Mouse (Mus musculus) forebrain, embryonic 11.5 days (tissue): ENCODE data around the gene Fam189a2. TPM values are rescaled to one million over a fixed set of nuclear protein-coding genes. Genes with fewer than 3 reads are reported as not detected.

Experiments used
- ATAC-seq: fragments of 200-750 bp; cut with Nextera tagmentation; replicated peaks from 2 replicates; pipeline ENCODE4 v1.8.0; 2017; ENCODE audit warnings: moderate TSS enrichment; ENCODE audit not compliant: low FRiP score
- DNase-seq: peaks from one replicate; pipeline ENCODE4 v3.0.0-alpha.2; 2017; ENCODE audit warnings: low spot score
- H3K27ac ChIP-seq: fragments of 300-500 bp; sonication (generic); 2 replicates; pipeline ENCODE4 v1.5.1; 2014; ENCODE audit warnings: low read depth, low read length
- H3K27me3 ChIP-seq: fragments of 300-500 bp; sonication (generic); 2 replicates; pipeline ENCODE4 v1.6.1; 2014; ENCODE audit warnings: mild to moderate bottlenecking, low read length, mixed read lengths; ENCODE audit not compliant: control insufficient read depth, insufficient read depth
- H3K36me3 ChIP-seq: fragments of 300-500 bp; sonication (generic); 2 replicates; pipeline ENCODE4 v1.6.1; 2014; ENCODE audit warnings: mild to moderate bottlenecking, low read length, moderate library complexity, mixed read lengths; ENCODE audit not compliant: control insufficient read depth, insufficient read depth
- H3K4me1 ChIP-seq: fragments of 300-500 bp; sonication (generic); replicated peaks from 2 replicates; pipeline ENCODE4 v1.6.1; 2014; ENCODE audit warnings: low read length, mixed read lengths; ENCODE audit not compliant: control insufficient read depth, insufficient read depth
- H3K4me2 ChIP-seq: fragments of 300-500 bp; sonication (generic); 2 replicates; pipeline ENCODE4 v1.6.1; 2014; ENCODE audit warnings: low read depth, mild to moderate bottlenecking, low read length, moderate library complexity, mixed read lengths; ENCODE audit not compliant: severe bottlenecking
- H3K4me3 ChIP-seq: fragments of 300-500 bp; sonication (generic); 2 replicates; pipeline ENCODE4 v1.5.1; 2014; ENCODE audit warnings: low read depth, low read length
- H3K9ac ChIP-seq: fragments of 300-500 bp; sonication (generic); 2 replicates; pipeline ENCODE4 v1.6.1; 2014; ENCODE audit warnings: low read length
- H3K9me3 ChIP-seq: fragments of 300-500 bp; sonication (generic); 2 replicates; pipeline ENCODE4 v1.6.1; 2016; ENCODE audit warnings: low read length, mixed read lengths; ENCODE audit not compliant: control insufficient read depth
- WGBS: fragments of 180-500 bp; shearing (Covaris S2); extraction: QIAGEN DNeasy Blood & Tissue Kit; methylation state at CpG from one replicate; pipeline ENCODE4 v1.1.7; 2014; 5-methylcytosine and 5-hydroxymethylcytosine counted together
- polyA plus RNA-seq: library from polyadenylated mRNA; unstranded; fragments of >200 nt; fragmentation: Nextera tagmentation; extraction: Ambion mirVana; gene quantifications from 2 replicates; pipeline ENCODE4 v1.2.1, GENCODE M21; 2014

Gene Fam189a2
- polyA plus RNA-seq, 1 experiment from 2014 or later = 0.44 TPM

DNA sequence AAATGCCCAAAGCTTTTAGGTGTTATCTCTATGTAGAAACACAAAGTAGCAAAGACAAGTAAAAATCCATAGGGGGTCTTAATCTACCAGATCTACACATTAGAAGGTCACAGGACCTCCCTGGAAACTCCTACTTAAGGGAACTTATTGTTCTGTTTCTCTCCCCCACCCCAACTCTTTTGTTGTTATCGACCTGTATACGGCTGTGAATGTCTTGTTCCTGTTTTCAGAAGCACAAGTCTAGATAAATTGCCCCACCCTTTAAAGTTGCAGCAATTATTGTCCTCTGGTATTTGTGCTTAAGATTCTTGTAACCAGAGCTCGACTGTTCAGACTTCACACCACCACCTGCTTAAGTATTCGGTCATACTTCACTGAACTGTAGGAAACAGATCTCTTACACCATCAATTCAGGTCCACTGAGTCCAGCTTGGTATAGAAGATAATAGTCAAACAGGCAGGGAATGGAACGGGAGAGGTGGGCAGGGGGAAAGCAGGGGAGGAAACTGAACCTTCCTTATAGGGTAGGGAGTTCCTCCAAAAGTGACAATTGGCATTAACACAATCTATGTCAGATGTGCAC, 1.9 kb upstream of the Fam189a2 start:
- no peaks in the 10 kb centered on the region for H3K36me3 ChIP-seq
- DNase-seq (no peak), ATAC-seq (no peak)
- H3K9ac ChIP-seq = no peak overlapping the region
- no peak overlapping the region for H3K4me3 ChIP-seq
- H3K27me3 ChIP-seq = peaks cover 24% of the 10 kb centered on the region
- no peak overlapping the region for H3K4me2 ChIP-seq
- H3K27ac ChIP-seq = no peak overlapping the region
- H3K4me1 ChIP-seq = peaks cover 14% of the 10 kb centered on the region
- 24% methylated on average over 5 of the region's 5 CpGs for WGBS
- no peaks in the 10 kb centered on the region for H3K9me3 ChIP-seq

DNA sequence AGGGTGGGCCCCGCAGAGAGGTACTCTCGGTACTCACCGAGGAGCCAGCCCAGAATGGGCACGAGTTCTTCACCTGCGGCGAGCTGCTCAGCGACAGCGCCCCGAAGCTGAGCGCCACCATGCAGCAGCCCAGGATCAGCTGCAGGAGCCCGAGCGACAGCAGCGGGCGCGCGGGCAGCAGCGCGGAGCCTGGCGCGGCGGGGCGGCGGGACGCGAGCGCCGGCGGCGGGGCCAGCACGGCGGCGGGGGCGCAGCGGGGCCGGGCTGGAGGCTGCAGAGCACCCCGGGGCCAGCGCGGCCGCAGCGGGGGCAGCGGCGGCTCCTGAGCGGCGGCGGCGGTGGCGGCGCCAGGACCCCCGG, 328 bp downstream of the Fam189a2 start:
- under 1% methylated on average over 33 of the region's 49 CpGs for WGBS
- no peaks in the 10 kb centered on the region for H3K36me3 ChIP-seq
- H3K4me3 ChIP-seq = peak overlapping the region; percentile 78
- peaks cover 24% of the 10 kb centered on the region for H3K27me3 ChIP-seq
- ATAC-seq (peak; percentile 35), DNase-seq (peak; percentile 68)
- H3K9ac ChIP-seq = peak overlapping the region; percentile 70
- peaks cover 18% of the 10 kb centered on the region for H3K4me1 ChIP-seq
- H3K9me3 ChIP-seq = no peaks in the 10 kb centered on the region
- peak overlapping the region; percentile 94 for H3K4me2 ChIP-seq
- H3K27ac ChIP-seq = no peak overlapping the region

DNA sequence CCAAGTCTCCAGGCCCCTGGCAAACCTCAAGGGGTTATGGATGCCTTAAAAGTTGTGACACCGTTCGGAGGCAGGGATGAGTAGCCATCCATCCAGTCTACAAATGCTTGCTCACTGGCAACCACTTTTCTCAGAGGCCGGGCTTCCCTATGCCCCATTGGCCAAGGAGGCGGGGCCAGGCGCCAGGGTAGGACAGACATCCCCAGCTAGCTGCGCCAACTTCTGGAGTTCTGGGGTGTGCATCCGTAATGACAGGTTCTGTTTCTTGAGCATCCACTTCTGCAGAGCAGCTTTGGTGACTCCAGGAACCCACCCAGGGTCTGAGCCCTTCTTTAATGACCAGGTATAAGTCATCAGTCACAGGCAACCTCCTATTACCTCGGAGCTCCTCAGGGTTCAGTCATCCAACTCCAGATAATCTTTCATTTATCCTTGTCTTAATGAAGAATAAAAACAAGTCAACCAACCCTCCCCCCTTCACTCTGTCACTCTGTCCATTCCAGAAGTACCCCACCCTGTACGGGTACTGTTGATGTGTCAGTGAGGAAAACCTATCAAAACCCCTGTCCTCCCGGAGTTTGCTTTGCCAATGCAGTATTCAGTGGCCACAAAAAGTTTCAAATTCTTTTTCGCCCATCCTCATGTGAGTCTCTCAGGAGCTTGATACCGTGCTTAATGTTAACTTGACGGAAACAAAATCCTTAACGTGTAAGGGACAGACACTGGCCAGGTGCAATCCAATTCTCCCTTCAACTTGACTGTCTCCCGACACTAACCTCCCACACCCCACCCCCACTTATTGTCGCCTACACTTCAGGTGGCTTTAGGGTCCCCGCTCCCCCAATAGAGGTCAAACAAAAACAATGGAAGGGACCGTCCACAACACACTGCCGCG, 956 bp downstream of the Fam189a2 start:
- no peak for DNase-seq
- Histone ChIP-seq H3K4me1 (peaks cover 20% of the 10 kb centered on the region), H3K27ac (no peak overlapping the region), H3K36me3 (no peaks in the 10 kb centered on the region), H3K4me2 (peak overlapping the region; percentile 94), H3K9me3 (no peaks in the 10 kb centered on the region), H3K4me3 (peak overlapping the region; percentile 78), H3K9ac (peak overlapping the region; percentile 70), H3K27me3 (peaks cover 24% of the 10 kb centered on the region)
- 12% methylated on average over 20 of the region's 20 CpGs for WGBS
- ATAC-seq = no peak

DNA sequence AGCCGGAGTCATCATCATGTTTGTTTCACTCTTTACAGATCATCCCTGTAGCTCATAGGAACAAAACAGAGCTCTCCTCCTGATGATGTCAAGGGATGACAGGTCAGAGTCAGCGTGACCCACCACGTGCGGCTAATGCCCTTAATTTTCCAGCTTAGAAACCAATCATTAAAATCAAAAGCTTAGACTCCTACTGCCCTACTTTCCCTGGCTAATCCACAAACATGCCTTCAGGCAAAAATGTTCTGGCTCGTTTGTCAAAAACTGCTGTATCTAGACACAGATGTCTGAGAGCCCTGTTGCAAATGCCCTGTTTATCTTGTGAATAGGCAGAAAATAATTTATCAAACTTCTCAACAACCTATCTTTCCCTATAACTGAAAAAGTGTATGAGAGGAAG, 4.9 kb downstream of the Fam189a2 start:
- Histone ChIP-seq H3K4me1 (peaks cover 11% of the 10 kb centered on the region; the same call in 1 of the 2 replicates), H3K4me3 (no peak overlapping the region), H3K4me2 (no peak overlapping the region), H3K36me3 (no peaks in the 10 kb centered on the region), H3K27ac (no peak overlapping the region), H3K9me3 (no peaks in the 10 kb centered on the region), H3K27me3 (peaks cover 13% of the 10 kb centered on the region), H3K9ac (no peak overlapping the region)
- 60% methylated on average over 5 of the region's 5 CpGs for WGBS
- no peak for DNase-seq
- ATAC-seq = no peak

DNA sequence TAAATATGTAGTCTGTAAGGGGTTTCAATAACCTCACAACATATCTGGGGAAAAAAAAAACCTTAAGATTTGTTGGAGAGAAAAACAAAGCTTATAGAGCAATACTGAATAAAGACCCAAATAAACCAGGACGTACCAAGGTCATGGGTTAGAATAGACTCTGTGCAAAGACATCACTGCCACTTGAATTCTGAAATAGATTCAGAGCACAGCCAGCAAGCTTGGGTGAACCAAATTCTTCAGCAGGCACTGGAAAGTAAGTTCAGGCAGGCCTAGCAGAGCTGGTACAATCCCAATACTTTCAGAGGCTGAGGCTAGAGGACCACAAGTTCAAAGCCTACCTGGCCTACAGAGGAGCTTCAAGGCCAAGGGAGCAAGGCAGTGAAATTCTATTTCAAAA, 6.2 kb downstream of the Fam189a2 start:
- H3K27ac ChIP-seq = no peak overlapping the region
- peaks cover 6% of the 10 kb centered on the region; the same call in 1 of the 2 replicates for H3K4me1 ChIP-seq
- 63% methylated on average over 1 of the region's 1 CpGs for WGBS

DNA sequence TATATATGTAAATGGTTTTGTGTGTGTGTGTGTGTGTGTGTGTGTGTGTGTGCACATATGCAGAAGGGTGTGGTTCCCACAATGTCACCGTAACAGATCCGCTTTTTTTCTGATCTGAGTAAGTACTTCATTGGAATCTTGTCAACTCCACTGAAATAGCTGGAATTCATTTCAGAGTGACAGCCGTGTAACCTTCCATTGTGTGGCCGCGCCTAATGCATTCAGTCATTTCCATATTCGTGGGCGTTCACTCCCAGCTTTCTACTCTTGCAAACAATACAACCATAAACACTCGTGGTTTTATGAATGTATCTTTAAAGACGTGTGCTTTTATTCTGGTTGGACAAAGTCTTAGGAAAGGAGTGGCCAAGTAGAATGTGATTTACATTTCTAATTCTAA, 6.7 kb downstream of the Fam189a2 start:
- Histone ChIP-seq H3K9ac (no peak overlapping the region), H3K4me2 (no peak overlapping the region), H3K4me3 (no peak overlapping the region), H3K36me3 (no peaks in the 10 kb centered on the region), H3K27ac (no peak overlapping the region), H3K9me3 (no peaks in the 10 kb centered on the region), H3K27me3 (peaks cover 2% of the 10 kb centered on the region; the same call in 1 of the 2 replicates), H3K4me1 (peaks cover 6% of the 10 kb centered on the region; the same call in 1 of the 2 replicates)
- ATAC-seq = 0 out of 2 replicates have a peak, but pooled peaks have one; percentile 58
- 54% methylated on average over 9 of the region's 9 CpGs for WGBS
- no peak for DNase-seq

More for the DNA sequence above, 6.2 kb downstream of the Fam189a2 start:
- H3K4me3 ChIP-seq = no peak overlapping the region
- H3K9ac ChIP-seq = no peak overlapping the region
- H3K9me3 ChIP-seq = no peaks in the 10 kb centered on the region
- H3K27me3 ChIP-seq = peaks cover 8% of the 10 kb centered on the region
- ATAC-seq = no peak
- no peak for DNase-seq
- H3K36me3 ChIP-seq = no peaks in the 10 kb centered on the region
- no peak overlapping the region for H3K4me2 ChIP-seq

DNA sequence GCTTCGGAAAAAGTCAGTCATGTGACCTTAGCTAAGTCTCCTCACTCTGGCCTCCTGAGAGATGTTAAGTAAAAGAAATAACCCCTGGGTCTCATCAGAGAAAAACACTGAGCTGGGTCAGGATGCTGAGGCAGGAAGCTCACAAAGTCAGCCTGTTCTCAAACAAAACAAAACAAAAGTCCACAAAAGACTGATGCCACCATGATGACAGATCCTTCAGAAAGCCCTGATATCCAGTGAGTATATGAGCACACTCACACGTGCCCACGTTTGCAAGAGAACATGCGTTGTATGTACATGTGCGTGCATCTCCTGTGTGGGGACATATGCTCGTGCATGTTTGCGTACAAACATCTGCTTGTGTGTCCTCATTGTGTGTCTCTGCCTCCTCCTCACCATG, 7.5 kb downstream of the Fam189a2 start:
- Histone ChIP-seq H3K4me1 (0 out of 2 replicates have a peak, but pooled peaks cover 6% of the 10 kb centered on the region), H3K4me2 (no peak overlapping the region), H3K4me3 (no peak overlapping the region), H3K9ac (no peak overlapping the region), H3K27ac (no peak overlapping the region), H3K36me3 (no peaks in the 10 kb centered on the region), H3K27me3 (no peaks in the 10 kb centered on the region), H3K9me3 (no peaks in the 10 kb centered on the region)
- DNase-seq = no peak
- ATAC-seq = no peak
- WGBS = 86% methylated on average over 7 of the region's 7 CpGs

DNA sequence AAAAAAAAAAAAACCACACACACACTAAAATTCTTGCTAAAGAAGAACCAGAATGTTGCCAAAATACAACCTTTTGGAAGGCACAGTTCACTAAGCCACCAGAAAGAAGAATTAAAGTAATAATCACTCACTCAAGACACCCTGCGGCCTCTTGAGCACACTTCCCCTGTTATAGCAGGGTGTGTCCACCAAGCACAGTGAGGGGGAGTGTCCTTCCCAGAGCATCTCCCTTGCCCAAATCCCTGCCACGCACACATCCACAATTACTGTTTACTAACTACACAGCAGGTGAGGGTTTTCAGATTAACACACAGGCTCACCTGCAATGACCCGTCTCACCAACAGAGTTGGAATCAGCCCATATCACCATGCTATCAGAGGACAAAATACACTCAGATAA, 8.0 kb downstream of the Fam189a2 start:
- Histone ChIP-seq H3K27me3 (no peaks in the 10 kb centered on the region), H3K4me1 (0 out of 2 replicates have a peak, but pooled peaks cover 7% of the 10 kb centered on the region), H3K27ac (no peak overlapping the region), H3K9me3 (no peaks in the 10 kb centered on the region), H3K4me3 (no peak overlapping the region), H3K36me3 (no peaks in the 10 kb centered on the region), H3K9ac (no peak overlapping the region), H3K4me2 (no peak overlapping the region)
- DNase-seq (no peak), ATAC-seq (no peak)
- 87% methylated on average over 3 of the region's 3 CpGs for WGBS
